Mouse (Mus musculus) ovary, postnatal 36 days (tissue): Measurements from ENCODE around the gene Adora3.
A peak's percentile ranks its signal among the peaks of the same experiment; 100 is the strongest.

ENCODE experiments used
- DNase-seq: peaks from one replicate; pipeline ENCODE4 v3.0.0; 2022; ENCODE audit warnings: low spot score, mixed read lengths

The Adora3 gene

DNA sequence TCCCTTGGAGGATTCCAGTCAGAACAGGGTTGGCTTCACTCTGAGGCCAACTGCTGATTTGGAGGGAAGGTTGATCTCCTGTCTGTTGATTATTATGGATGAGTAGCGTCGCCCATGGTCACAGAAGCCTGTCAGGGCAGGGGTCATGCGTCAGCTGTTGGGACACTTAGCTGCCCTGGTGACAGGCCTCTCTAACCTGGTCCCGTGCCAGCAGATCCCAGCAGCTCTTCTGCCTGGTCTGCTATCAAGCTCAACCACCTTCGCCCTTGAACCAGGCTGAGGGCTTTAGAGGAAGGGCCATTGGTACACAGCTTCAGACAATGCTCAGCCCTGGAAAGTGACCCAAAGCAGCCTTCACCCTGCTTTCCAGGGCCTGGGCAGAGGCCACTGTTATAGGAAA is 5.4 kb downstream of the Adora3 start:
- no peak for DNase-seq

DNA sequence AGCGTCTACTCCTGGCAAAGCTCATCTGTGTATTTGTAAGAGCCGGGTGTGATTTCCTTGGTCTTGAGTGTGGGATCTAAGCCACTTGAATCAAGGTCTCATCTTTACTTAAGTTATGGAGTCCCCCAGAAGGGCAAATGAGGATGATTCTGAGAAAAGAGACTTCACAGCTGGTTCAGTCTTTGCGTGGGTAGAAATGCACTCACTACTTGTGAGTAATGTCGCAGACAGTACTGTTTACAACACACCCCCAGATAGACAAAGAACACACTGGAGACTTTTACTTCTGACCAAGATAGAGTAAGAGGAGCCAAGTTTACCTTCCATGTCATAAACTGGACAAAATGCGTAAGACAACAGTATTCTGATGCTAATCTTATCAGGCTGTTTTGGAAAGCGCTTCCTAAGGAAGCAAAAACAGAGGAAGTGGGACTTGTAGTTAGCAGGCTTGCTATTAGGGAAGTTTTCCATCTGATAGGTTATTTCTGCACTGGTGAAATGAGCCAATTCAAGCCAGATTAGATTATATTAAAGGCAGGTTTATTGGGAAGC is 6.7 kb downstream of the Adora3 start:
- no peak for DNase-seq

DNA sequence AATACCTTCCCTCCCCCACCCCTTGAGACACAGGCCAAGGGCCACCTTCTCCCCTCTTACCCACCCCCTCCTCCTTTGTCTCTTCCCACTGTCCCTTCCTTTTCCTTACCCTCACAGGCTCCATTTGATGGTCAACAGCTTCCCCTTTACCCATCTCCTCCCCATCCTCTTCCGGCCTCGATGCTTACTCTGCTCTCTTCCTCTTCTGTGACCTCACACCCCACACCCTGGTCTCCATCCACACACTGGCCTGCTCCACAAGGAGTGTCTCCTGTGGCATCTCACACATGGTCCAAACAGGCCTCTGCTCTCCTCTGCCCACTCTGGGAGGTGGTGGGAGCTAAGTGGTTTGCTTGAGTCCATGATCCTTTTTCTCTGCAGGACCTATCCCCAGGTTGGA is 7.3 kb downstream of the Adora3 start:
- no peak for DNase-seq

DNA sequence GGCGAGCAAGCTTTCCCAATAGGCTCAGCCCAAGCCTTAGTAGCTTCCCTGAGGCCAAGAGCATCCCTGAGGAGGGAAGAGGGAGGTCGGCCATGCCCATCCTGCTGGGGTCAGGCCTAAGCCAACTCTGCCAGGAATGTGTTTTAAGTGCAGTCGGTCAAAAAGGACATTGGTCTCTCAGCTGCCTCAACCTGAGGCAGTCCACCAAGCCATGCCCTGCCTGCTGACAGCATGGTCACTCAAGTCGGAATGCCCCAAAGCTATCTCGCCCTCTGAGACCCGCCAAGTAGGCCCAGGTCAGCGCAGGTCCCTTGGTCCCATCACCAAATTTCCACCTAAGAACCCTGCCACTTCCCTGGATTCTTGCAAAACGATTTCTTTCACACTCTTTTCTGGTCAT is 8.1 kb downstream of the Adora3 start:
- no peak for DNase-seq

DNA sequence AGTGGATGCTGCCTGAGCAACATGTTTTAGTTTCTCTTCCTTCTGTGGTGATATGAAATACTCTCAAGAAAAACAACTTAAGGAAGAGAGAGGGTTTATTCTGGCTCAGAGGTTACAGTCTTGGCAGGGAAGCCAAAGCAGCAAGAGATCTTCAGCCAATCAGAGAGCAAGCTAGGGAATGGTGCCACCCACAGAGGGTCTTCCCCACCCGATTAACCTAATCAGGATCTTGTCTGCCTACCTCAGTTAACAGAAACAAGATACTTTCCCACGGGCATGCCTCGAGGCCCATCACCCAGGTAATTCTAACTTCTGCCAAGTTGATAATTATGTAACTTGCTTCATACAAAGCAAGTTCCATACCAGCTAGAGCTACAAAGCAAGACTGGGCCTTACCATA is 9.8 kb downstream of the Adora3 start:
- DNase-seq = no peak

DNA sequence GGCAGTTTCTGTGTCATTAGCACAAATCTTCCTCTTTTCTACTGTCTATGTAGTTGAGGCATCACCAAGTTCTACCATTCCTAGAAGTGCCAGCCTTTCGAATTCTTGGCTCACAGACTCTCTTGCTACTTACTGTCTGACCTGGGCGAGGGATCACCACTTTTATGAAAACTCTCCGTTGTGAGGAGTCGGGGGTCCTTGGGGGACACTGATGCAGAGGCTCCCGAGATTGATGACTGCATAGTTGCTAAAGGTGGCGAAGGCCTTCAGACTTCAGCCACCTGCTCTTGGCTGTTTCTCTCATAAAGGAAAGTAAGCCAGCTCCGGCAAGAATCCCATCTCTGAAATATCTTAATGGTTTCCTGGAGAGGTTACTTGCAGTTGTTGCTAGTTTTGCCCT is 11.4 kb downstream of the Adora3 start:
- no peak for DNase-seq

DNA sequence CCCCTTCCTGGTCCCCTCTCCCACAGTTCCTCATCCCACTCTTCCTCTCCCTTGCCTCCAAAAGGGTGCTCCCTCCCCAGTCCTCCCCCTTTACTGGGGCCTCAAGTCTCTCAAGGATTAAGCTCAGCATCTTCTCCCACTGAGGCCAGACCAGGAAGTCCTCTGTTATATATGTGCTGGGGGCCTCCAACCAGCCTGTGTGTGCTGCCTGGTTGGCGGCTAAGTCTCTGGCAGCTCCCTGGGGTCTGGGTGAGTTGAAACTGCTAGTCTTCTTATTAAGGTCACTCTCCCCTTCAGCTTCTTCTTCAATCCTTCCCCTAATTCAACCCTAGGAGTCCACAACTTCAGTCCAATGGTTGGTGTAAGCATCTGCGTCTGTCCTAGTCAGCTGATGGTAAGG is 12.5 kb downstream of the Adora3 start:
- DNase-seq = no peak

DNA sequence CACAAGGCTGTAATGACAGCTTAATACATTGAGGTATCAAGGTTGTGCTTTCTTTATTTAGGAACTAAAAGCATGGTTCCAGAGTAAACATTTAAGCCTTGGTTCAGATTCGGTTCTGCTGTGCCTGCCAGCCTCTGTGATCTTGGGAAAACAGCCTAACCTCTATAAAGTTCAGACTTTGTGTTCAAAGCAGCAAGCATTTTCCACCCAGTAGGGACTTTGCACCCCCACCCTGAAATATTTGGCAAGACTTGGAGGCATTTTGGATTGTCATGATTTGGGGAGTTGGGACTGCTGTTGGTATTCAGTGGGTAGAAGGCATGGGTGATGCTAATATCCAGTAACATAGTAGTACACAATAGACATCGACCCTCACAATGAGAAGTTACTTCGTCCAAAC is 18.3 kb downstream of the Adora3 start:
- DNase-seq = no peak

DNA sequence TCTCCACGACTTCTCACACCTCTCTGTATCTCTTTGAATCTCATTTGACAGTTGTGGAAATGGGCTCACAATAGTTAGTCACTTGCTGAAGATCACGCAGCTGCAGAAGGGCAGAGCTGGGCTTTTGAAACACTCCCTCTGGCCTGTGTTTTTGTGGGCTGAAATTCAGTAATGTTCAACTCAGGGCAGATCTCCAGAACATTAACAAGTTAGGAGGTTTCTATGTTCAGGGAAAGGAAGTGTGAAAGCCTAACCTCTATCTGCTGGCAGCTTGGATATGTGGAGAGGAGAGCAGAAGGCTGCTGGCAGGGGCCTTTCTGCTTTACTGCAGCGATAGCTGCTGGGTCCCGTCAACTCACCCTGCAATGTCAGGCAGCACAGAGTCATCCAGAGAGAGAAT is 19.6 kb downstream of the Adora3 start:
- no peak for DNase-seq

DNA sequence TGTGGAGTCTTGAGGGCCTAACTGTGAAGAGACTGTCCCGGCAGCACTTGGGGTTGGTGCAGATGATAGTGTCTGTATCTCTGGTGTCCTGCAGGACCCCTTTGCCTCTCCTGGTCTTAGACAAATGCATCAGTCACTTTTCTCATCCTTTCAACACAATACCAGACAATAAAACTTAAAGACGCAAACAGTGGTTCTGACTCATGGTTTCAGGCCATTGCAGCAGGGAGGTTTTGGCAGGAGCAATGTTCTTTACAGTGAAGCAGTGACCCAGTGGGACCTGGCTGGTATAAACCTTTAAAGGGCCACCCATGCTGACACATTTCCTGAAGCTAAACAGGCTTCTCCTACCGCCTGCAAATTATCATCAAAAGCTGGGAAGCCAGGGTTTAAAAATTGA is 20.5 kb downstream of the Adora3 start:
- no peak for DNase-seq

DNA sequence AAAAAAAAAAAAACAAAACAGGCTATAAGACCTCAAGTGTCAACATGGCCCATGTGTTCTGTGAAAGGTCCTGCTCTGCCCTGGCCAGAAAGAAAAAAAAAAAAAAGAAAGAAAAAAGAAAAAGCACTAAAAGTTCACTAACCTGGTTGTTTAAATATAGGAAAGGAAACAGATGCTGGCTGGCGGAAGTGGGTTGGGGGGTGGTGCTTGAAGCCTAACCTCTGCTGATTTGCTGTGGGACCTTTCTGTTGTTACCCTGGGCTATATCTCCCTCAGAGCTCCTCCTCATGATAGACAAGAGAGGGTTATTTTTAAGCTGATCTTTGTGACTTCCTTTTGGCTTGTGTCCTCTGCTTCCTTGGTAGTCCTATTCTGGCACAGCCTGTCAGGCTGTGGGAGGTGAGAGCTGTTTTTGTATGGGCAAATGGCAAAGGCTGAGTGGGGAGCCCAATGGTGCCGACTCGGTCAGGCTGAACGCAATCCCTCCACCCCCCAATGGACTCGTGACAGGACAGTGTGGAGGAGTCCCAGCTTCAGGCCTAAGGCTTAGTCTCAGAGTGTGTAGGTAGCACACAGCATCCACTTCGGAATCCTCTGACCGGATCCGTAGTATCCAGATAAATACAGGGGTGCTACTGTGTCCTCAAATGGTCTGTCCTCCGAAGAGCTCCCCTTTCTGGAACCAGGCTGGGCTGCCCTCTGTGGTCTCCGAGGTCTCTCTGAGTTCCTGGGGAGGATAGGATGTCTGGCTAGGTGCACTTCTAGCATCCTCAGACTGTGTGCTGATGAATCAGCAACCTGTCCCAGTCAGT is 21.3 kb downstream of the Adora3 start:
- no peak for DNase-seq

DNA sequence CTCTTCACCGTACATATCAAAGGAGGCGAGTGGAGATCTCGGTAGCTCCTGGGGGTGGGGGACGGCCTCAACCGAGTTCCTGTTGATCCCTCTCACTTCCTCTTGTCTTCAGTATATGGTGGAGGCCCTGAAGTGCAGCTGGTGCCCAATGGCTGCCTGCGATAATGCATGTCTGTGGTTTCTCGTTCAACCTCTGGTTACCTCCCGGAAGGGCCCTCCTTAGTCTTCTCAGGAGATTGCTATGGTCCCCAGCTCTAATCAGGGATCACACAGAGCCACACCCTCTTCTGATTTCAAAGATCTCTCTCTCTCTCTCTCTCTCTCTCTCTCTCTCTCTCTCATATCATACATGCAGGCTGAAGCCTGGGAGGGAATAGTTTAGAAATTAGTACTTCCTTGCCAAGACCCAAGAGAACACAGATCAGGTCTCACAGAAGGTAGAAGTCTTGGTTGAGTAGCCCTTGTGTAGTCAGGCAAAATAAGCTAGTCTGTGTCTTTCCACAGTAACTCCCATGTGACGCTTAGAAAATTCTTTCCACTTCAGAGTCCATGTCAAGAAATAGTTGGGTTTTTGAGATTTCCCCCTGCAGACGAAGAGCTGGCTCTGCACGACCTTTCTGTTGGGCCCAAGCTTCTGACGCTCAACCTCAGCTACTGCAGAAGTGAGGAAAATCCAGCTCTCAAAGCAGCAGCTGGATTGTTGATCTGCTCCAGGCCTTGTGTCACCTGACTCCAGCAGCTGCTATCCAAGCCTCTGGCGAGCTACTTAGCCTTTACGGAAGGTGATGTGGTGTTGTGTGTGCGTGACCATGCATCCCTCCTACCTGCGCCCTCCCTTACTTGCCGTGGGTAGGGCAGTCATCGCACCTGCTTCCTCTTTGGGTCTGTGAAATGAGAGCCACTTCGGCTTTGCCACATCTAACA is 22.2 kb downstream of the Adora3 start:
- no peak for DNase-seq

DNA sequence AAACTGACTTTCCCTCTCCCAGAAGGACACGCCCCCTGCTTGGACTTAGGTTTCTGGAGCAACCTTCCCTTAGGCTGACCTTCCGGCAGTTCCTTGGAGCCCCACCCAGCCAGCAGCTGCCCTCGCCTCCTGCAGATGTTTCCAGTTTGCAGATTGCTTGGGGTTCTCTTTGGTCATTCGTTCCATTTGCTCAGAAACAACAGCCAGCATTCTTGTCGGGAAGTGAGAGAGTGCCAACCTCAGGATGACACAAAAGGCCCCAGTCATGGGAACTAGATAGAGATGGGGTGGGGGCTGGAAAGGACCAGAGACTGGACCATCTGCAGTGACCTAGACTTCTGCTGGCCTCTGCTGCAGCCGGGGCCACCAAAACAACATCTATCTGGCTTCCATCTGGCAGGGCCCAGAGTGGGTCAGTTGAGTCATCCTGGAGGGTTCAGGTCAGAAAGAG is 23.3 kb downstream of the Adora3 start:
- peak; percentile 21 for DNase-seq

DNA sequence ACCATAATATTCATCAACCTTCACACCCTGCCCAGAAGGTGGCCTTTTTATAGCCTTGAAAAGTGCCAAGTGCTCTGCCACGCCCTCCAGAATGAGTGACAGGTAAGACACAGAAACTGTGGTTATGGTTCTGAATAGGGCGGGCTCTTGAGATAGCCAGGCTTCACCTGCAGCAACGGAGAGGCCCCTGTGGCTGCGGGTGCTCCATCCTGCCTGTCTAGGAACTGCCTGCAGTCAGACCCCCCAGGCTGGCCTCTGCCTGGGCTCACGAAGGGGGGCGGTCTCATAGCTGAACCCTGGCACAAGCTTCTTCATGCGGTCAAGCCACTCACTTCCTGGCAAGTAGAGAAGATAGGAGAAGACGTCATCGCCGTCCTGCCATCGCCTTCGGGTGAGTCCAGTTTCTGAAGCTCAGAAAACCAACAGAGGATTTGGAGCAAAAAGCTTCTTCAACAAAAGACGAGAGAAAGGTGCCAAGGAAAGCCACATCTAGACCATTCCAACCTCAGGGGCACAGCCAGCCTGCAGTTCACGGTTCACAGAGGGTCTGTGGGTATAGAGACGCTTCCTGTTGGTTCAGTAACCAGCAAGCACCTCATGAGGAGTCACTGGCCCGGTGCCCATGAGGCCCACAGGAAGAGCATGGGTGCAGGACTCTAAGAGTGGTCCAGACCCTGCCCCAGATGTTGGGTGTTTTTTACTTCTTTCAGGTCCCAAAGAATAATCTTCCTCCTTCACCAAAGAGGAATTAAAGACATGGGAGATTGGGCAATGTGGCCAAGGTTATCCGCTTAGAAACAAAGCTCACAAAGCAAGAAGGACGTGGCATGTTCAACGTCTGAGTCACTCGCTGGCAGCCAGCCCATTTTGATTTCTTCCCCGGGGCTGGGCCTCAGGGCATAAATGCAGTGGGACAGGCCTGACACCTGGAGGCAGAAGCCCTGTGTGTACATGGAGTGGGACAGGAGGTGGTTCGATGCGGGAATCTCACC is 24.2 kb downstream of the Adora3 start:
- DNase-seq = peak; percentile 90

DNA sequence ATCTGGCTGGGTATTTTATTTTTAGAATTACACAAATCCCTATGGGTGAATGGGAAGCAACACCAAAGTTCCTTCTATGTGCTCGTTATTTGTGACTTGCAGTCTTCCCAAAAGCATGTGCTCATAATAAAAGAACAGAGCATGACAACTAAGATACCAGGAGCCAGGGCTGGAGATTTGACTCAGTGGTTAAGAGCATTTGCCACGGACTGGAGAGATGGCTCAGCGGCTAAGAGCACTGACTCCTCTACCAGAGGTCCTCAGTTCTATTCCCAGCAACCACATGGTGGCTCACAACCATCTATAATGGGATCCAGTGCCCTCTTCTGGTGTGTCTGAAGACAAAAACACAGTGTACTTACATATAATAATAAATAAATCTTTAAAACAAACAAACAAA is 26.2 kb downstream of the Adora3 start:
- DNase-seq = no peak

DNA sequence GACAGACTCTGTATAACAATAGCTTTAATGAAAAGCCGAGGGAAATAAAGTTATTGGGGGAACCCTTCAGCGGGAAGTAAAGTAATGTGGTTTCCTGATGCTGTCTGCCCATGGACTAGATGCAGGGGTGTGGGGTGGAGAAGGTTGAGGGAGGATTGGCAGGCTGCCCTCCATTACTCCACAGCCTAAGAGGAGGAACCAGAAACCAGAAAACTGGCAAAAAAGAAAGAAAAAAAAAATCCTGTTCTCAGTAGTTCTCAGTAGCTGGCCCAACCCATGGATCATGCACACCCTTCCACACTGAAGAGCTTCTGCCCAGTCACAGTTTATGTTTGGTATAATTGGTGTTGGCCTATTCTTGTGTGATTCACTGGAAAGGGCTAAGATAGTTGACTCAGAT is 27.7 kb downstream of the Adora3 start:
- peak; percentile 24 for DNase-seq

DNA sequence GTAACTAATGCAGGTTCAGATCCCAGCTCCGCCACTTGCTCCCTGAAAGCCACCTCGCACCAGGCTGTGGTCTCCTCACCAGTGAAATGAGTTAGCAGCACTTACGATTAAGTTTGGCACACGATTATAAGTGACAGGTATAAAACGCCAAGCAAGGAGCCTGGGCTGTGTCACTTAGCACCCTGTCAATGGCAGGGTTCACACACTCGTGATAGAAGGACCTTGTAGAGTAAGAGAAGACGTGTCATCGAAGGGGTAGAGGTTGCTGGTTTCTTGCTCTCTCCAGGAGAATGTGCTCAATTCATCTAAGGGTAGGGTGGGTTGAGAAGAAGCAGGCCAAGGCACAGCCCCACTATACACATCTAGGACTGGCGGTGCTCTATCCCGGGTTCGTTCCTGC is 28.2 kb downstream of the Adora3 start:
- DNase-seq = no peak

DNA sequence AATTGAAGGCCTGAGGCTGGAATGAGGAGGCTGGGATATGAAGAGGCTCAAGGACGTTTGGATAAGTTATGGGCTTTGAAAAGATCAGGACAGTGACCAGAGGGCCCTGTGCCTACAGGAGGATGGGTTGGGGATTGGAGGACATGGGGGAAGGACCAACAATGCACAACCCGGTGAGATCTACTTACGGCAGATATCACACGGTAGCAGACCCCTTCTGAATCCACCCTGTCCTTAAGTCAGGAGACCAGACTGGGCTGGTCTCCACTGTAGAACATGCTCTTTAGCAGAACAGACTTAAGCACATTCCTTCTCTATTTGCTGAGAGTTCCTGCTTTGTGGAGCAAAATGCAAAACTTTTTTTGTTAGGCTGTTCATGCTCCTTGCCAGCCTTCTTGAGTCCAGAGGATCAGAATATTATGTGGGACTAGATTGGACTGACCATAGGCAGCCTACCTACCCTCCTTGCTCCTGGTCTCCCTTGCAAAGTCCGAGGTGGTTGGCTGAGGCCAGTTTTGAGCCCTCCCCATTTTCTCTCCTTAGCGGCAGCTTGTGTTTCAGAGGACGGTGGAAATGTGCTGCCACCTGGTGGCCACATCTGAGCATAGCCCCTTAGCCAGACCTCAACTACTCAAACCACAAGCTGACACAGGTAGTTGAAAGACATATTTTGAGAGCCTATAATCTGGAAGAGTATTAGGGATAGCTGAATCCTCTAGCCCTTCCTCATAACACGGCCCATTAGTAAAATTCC is 28.9 kb downstream of the Adora3 start:
- peak; percentile 81 for DNase-seq

DNA sequence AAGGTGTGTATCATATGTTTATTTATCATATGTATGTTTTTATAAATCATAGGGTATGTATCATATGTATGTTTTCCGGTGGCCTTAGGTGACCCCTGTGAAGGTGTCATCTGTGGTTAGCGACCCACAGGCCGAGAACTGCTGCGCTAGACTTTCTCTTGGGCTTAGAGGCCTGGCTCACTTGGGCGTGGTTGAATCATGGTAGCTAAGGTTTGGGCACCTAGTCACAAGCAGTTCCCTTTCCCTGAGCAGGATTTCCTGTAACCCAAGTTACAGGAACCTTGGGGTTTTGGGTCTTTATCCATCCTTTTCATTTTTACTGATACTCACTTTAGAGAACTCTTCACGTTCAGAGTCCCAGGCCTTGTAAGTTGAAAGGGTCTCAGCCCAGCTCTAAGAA is 29.6 kb downstream of the Adora3 start:
- no peak for DNase-seq

DNA sequence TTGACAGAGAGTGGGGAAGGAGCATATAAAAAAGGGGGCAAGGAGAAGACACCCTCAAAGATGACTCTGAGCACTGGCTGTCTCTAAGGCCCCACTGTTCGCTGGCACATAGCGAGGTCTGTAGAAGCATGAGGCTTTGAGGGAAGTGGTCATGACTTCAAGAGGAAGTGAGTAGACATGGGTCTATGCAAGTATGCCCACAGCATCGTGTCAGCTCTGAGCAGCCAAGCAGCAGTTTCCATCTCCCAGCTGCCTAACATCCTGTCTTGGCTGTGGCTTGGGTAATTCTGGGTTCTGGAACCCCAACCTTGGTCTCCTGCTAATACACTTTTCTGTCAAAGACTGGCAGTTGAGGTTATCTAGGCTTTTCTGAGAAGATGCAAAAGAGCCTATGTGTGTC is 30.1 kb downstream of the Adora3 start:
- no peak for DNase-seq

DNA sequence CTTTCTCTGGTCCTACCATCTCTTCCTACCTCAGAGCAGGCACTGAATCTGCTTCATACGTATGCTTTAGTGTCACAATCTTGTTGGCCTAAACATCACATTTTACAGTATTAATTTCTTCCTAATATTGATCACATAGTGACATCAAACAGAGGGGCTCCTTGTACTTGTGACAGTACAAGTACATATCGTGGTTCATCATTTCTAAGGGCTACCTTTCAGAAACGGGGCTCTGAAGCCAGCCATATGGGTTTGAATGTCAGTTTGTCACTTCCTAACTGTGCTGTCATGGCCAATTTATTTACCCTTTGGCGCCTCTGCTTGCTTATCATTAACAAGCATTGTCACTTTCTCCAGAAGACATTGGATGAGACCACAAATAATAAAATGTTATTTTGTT is 30.8 kb downstream of the Adora3 start:
- DNase-seq = no peak
